Mouse (Mus musculus) brain, embryonic 14.5 days (tissue): ENCODE results near the gene Olfr427.

ENCODE experiments used
- CTCF ChIP-seq: fragments of 200-500 bp; IDR thresholded peaks from 2 replicates; pipeline ENCODE4 v1.5.1; 2012; ENCODE audit warnings: inconsistent platforms, mild to moderate bottlenecking, moderate library complexity, borderline replicate concordance; ENCODE audit not compliant: insufficient read depth, insufficient read length; ENCODE audit errors: extremely low read depth
- POLR2A ChIP-seq: fragments of 200-500 bp; IDR thresholded peaks from 2 replicates; pipeline ENCODE4 v1.6.1; 2012; ENCODE audit warnings: mild to moderate bottlenecking, inconsistent platforms, borderline replicate concordance; ENCODE audit not compliant: poor library complexity, insufficient read depth, insufficient read length, severe bottlenecking; ENCODE audit errors: extremely low read depth

- no peak for TF ChIP-seq CTCF
- no peak for TF ChIP-seq POLR2A
Observed at GRCm38 (mm10) chr1:174048893-174049292, 47.8 kb upstream of the Olfr427 start, which contains the start of gene Olfr432.
